Comparison of ENCODE assay signal across 14 mouse cellular contexts in the genomic region with DNA sequence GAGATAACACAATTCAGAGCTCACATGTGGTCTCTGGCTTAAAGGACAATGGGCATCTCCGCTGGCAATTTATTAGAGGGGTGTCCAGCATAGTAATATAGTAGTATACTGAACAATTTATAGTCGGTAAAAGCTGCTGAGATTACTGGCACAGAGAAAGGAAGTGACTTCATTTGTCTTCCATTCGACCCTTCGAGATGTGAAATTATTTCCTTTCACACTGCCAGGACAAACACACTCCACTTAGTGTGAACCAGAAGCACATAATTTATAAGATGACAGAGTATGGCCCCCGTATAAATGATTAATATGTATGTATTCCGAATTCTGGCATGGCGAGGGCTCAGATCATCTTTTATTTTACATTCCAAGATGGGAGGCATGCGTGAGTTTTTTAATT. TPM values are rescaled to one million over a fixed set of nuclear protein-coding genes. Genes with fewer than 3 reads are reported as not detected.
A peak's percentile ranks its signal among the peaks of the same experiment; 100 is the strongest.
DNase-seq lines count a peak whose midpoint lies in the region; ATAC-seq and TF ChIP-seq lines count a peak whose summit lies in the region.
"Had no signal": no experiment of that assay in that cellular context is flagged by ENCODE, and none has a peak within 500 bp of the region (broad histone marks: within the 10 kb centered on the region; RNA-seq: fewer than 3 reads in every experiment).

No protein-coding gene starts in this region.

- H3K79me2 ChIP-seq in myocyte (ENCODE audit: control insufficient read depth, insufficient read depth), result no peaks in the 10 kb centered on the region

- peak overlapping the region; percentile 83 for H3K27ac ChIP-seq in heart, embryonic 13.5 days (replicated peaks)
- H3K27ac ChIP-seq in heart, embryonic 10.5 days, result no peak overlapping the region
- H3K27ac ChIP-seq in kidney, postnatal 0 days, result peak overlapping the region; percentile 81

- H3K9ac ChIP-seq in heart, embryonic 13.5 days, result no peak overlapping the region
- no peak overlapping the region for H3K9ac ChIP-seq in kidney, postnatal 0 days (ENCODE audit: low read depth, low read length)

- no peaks in the 10 kb centered on the region for H3K36me3 ChIP-seq in heart, embryonic 13.5 days
- no peaks in the 10 kb centered on the region for H3K36me3 ChIP-seq in heart, embryonic 10.5 days
- no peaks in the 10 kb centered on the region for H3K36me3 ChIP-seq in kidney, postnatal 0 days (ENCODE audit: insufficient read depth, low read length)
- H3K36me3 ChIP-seq in myocyte (ENCODE audit: control insufficient read depth, insufficient read depth), result no peaks in the 10 kb centered on the region

- TF ChIP-seq POLR2A in myocyte (IDR thresholded peaks at IDR 0.05; ENCODE audit: insufficient read length, low read depth), result no peak

- DNase-seq in heart, embryonic 10.5 days (ENCODE audit: low spot score), result no peak
- peak; percentile 90 for DNase-seq in kidney, postnatal 0 days (ENCODE audit: low spot score)
- DNase-seq in kidney, postnatal 25 days, result no peak
- DNase-seq in heart, postnatal 10 days, result peak; percentile 34 to 39
- no peak for DNase-seq in testis, postnatal 10 days (ENCODE audit: low spot score)
- DNase-seq: adrenal gland, postnatal 36 days; cerebellum, postnatal 10 days; gastrocnemius, postnatal 36 days; left cerebral cortex, postnatal 4 days; lung, adult 18-20 months; thymus, adult 2 months had no signal

- H3K9me3 ChIP-seq in heart, embryonic 13.5 days, result no peaks in the 10 kb centered on the region
- no peaks in the 10 kb centered on the region for H3K9me3 ChIP-seq in heart, embryonic 10.5 days
- no peaks in the 10 kb centered on the region for H3K9me3 ChIP-seq in kidney, postnatal 0 days (replicated peaks; ENCODE audit: low read length)

- H3ac ChIP-seq in myocyte (ENCODE audit: control insufficient read depth, insufficient read length), result no peak overlapping the region

- ATAC-seq in heart, embryonic 13.5 days (ENCODE audit: extremely low read depth, insufficient number of reproducible peaks, low FRiP score, low TSS enrichment), result no peak
- no peak; the same call in 1 of the 2 replicates for ATAC-seq in kidney, postnatal 0 days (replicated peaks; ENCODE audit: low FRiP score, low read depth)
- ATAC-seq: midbrain, embryonic 16.5 days had no signal

- peak overlapping the region; percentile 41 for H3K4me2 ChIP-seq in heart, embryonic 13.5 days
- H3K4me2 ChIP-seq in kidney, postnatal 0 days (ENCODE audit: low read length), result peak overlapping the region; percentile 37; the same call in 1 of the 2 replicates
- peak overlapping the region; percentile 47 for H3K4me2 ChIP-seq in myocyte (ENCODE audit: low read depth)

- no peak for TF ChIP-seq CTCF in kidney, postnatal 0 days (IDR thresholded peaks at IDR 0.05; ENCODE audit: low read depth)

- H3K27me3 ChIP-seq in heart, embryonic 13.5 days (replicated peaks), result no peaks in the 10 kb centered on the region
- H3K27me3 ChIP-seq in heart, embryonic 10.5 days (ENCODE audit: insufficient read depth, poor library complexity, severe bottlenecking), result no peaks in the 10 kb centered on the region
- no peaks in the 10 kb centered on the region for H3K27me3 ChIP-seq in kidney, postnatal 0 days (ENCODE audit: insufficient read depth, low read length)
- no peaks in the 10 kb centered on the region for H3K27me3 ChIP-seq in myocyte (ENCODE audit: control insufficient read depth, insufficient read depth, insufficient read length)

- intact Hi-C loops in heart, postnatal 10 days (cut with DNase I), result no loop called here

- WGBS in heart, embryonic 13.5 days, result 67% methylated on average over 8 of the region's 8 CpGs
- 74% methylated on average over 8 of the region's 8 CpGs for WGBS in heart, embryonic 10.5 days
- WGBS in kidney, postnatal 0 days, result 20% methylated on average over 8 of the region's 8 CpGs

- no peak overlapping the region for H3K4me3 ChIP-seq in heart, embryonic 13.5 days
- no peak overlapping the region for H3K4me3 ChIP-seq in heart, embryonic 10.5 days
- no peak overlapping the region for H3K4me3 ChIP-seq in kidney, postnatal 0 days (replicated peaks; ENCODE audit: low read depth, low read length)
- H3K4me3 ChIP-seq in myocyte, result no peak overlapping the region

- H3K4me1 ChIP-seq in heart, embryonic 13.5 days, result peaks cover 40% of the 10 kb centered on the region
- H3K4me1 ChIP-seq in heart, embryonic 10.5 days, result peaks cover 17% of the 10 kb centered on the region; the same call in 1 of the 2 replicates
- 0 out of 2 replicates have a peak, but pooled peaks cover 8% of the 10 kb centered on the region for H3K4me1 ChIP-seq in kidney, postnatal 0 days (replicated peaks; ENCODE audit: insufficient read depth, low read length)

TF ChIP-seq in myocyte, 11 proteins besides CTCF, POLR2A, EP300 and RAD21:
- TF ChIP-seq MAX (IDR thresholded peaks at IDR 0.05; ENCODE audit: low read depth) (no peak), TCF12 (IDR thresholded peaks at IDR 0.05; ENCODE audit: insufficient read depth, poor library complexity, severe bottlenecking) (no peak)

RNA-seq across cellular contexts. Expression of a gene that starts 16.0 kb away (rescaled TPM):
- polyA plus RNA-seq in heart, embryonic 13.5 days (2015; fragmentation: Nextera tagmentation; extraction: Ambion mirVana), result 12.5 and 12.9 TPM in 2 replicates
- polyA plus RNA-seq in heart, embryonic 10.5 days (2016; fragmentation: Nextera tagmentation; extraction: Ambion mirVana), result 14.6 and 16.0 TPM in 2 replicates
- 16.6 and 18.5 TPM in 2 replicates for polyA plus RNA-seq in kidney, postnatal 0 days (2015; fragmentation: Nextera tagmentation; extraction: Ambion mirVana)
- total RNA-seq in heart, postnatal 10 days (2021), result 10 to 100 TPM; 33.9 to 36.9 TPM
- 15.5 TPM for polyA plus RNA-seq in myocyte (2012; fragmentation: generic; extraction: Trizol)

Comparison
In these comparisons a context has a peak if more than half of its experiments do, and no peak if none do; other contexts are left out.
1. DNase-seq: peak in kidney, postnatal 0 days (single experiment) and heart, postnatal 10 days (2 of 2); none in heart, embryonic 10.5 days (single experiment), kidney, postnatal 25 days (0 of 2) and testis, postnatal 10 days (single experiment).
2. Peak in every context shown above with its lines, with median percentiles within 50 percentile points of each other: H3K4me2 ChIP-seq.